Mouse (Mus musculus): ENCODE data around the gene Arl11.

Gene Arl11

DNA sequence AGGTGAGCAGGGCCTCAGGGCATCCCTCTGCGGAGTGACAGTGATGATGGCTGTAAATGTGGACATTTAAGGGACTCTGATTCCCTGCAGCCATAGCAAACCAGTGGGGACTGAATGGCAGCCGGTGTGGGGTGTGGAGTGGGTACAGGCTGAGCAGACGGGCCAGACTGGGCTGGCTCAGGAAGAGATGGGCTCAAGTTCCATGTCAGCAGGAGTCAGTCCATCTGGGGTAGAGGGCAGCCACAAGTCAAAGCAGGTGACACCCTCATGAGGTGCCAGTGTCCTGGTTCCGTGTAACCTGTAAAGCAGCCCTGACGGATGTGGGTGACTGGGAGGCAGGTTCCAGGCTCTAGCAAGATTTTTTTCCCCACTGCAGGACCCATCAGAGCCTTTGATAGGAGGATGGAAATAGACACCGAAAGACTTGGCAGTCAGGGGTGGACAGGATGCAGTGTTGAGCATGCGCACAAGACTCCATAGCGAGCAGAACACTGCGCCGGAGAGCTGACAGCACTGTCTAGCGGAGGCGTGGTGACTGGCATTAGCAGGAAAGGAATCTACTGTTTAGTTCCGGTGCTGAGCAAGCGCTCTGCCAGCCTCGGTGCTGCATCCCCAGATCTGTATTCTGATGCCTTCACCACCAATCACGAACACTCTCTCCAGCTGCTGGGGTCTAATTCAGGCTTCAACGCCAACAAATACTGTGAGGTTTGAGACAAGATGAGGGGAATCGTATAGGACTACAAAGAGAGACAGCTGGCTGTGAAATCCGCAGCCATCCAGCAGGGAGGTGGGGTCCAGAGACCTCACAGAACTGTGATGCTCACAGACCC, 18.3 kb downstream of the Arl11 start:
- DNase-seq (ENCODE audit: extremely low spot score, low spot score) = peak; percentile 48

DNA sequence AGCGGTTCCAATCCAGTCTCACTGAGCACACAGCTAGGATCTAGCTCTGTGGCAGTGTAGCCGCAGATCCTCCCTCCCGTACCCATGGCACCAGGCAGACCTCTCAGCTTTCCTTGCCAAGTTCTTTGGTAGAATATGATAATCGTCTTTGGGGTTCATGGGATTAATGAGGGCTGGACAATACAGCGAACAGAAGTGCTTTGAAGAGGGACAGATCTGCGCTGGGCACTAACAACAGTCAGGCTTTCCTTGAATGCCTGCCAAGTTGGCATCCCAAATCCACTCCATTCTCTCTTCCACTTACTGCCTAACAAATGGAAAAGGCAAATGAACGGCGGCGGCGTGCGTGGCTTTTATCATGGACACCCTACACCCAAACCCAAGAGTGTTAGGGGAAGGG, 21.0 kb downstream of the Arl11 start:
- no peak for DNase-seq (ENCODE audit: extremely low spot score, low spot score)

DNA sequence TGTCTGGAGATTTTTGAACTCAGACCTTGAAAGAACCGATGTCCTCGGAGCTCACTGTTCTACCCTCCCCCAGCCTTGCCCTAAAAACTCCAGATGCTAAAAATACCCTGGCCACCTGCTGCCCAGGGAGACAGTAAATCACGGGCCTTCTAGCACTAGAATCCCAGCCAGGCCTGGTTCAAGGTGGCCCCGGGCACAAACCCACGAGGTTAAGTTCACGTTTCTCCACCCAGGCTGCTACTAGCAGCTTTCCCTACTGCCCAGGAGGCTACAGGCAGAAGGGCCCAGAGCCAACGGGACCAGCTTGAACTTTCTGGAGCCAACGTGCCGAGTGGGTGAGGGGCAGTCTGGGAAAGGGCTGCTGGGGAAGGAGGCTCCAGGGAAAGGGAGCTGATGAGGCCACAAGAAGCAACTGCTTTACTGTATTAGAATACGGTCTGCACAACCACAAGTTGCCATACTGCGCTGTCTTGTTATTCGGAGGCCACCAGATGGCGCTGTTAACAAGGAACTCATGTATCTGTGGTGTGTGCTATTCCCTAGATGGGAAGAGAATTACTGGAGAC, 21.5 kb downstream of the Arl11 start:
- peak; percentile 78 for DNase-seq (ENCODE audit: extremely low spot score, low spot score)

DNA sequence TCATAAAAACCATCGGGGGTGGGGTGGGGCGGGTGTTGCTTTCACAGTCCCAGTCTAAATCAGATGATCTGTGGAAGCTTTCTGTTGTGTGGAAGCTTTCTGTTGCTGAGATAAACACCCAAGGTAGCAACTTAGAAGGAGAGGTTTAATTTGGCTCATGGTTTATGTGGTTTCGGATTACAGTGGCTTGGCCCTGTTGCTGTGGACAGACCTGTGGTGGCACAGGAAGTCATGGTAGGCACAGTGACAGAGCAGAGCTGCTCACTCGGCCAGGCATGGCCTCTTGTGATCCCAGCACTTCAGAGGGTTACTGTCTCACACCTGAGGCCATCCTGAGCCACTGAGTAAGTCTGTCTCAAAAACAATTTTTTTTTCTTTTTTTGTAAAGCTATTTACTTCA, 29.8 kb downstream of the Arl11 start:
- no peak for DNase-seq (ENCODE audit: extremely low spot score, low spot score)

DNA sequence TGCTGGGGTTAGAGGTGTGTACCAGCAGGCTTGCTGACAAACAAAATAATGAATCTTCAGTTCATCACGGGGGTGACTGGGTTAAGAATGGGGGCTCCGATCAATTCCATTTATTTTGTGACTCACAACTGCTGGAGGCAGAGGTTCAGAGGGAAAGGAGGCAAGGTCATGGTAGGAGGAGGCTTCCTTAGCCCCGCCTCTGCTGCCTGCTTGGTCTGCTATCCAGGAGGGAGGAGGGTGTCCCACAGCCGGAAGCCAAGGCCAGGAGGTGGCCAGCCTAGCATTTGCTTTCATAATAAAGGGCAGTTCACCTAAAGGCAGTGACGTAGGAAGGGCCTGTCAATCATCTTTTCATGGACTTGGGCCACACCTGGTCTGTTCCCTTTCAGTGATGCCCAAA, 35.0 kb downstream of the Arl11 start:
- DNase-seq (ENCODE audit: extremely low spot score, low spot score) = no peak

DNA sequence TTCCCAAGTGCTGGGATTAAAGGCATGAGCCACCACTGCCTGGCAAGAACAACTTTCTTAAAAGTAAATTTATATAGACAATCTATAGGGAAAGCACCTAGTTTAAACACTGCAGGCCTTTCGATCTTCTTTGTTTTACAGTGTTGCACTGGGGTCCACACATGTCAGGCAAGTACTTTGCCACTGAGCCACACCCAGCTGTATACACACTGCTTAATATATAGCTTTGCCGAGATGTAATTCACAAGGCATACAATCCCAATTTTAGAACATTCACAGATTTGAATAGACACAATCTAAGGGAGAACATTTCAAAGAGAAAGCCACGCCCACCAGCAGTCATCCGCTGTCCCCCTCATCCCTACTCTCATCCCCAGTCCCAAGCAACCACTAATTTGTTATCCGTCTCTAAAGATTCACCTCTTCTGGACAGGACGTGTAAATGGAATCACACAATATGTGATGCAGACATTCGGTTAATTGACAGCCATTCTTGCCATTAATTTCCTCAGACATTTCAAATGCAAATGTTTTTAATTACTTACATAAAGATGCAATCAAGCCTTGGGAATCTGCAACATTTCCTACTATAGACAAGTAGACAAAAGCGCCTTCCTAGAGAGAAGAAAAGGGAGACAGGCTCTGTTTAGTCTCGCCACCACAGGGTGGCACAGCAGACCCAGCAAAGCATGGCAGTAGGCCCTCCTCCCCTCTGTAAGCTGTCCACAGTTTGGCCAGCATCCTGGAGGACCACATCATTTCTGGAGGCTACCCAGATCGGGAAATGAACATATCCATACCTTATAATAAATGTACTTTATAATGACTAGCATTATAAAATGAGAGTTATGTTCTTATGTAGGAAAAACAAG, 37.5 kb downstream of the Arl11 start:
- DNase-seq (ENCODE audit: extremely low spot score, low spot score) = no peak

DNA sequence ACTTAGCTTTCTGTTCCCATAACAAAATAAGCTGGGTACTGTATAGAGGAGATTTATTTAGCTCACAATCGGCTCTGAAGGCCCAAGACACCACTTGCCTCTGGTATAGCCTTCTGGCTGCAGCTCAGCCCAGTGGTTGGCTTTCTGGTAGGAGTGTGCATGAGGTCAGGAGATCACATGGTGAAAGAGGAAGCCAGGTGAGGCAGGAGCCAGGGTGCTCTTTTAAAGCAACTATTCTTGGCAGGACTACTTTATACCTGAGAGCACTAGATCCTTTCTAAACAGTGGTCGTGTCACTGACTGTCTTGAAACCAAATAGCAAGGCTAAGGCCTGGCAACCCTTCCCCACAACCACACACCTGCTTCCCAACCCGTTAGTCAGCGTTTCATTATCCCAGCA, 40.3 kb downstream of the Arl11 start:
- no peak for DNase-seq (ENCODE audit: extremely low spot score, low spot score)

DNA sequence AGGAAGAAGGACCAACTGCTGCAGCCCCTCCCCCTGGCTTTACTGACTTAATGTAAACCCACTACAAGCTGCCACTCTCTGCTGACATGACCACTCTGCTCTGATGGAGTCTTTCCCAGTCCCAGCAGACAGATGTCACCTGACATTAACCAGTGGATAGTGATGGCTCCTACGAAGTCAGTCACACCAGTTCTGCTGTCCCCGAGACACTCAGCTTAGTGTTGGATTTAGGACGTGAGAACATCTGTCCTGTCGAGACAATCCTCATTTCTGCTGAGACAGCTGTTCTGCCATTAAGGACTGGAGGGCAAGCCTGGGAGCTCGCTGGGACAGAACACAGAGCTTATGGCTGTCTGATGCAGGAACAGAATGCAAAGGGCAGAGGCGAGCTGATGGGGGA, 41.3 kb downstream of the Arl11 start:
- DNase-seq (ENCODE audit: extremely low spot score, low spot score) = no peak

DNA sequence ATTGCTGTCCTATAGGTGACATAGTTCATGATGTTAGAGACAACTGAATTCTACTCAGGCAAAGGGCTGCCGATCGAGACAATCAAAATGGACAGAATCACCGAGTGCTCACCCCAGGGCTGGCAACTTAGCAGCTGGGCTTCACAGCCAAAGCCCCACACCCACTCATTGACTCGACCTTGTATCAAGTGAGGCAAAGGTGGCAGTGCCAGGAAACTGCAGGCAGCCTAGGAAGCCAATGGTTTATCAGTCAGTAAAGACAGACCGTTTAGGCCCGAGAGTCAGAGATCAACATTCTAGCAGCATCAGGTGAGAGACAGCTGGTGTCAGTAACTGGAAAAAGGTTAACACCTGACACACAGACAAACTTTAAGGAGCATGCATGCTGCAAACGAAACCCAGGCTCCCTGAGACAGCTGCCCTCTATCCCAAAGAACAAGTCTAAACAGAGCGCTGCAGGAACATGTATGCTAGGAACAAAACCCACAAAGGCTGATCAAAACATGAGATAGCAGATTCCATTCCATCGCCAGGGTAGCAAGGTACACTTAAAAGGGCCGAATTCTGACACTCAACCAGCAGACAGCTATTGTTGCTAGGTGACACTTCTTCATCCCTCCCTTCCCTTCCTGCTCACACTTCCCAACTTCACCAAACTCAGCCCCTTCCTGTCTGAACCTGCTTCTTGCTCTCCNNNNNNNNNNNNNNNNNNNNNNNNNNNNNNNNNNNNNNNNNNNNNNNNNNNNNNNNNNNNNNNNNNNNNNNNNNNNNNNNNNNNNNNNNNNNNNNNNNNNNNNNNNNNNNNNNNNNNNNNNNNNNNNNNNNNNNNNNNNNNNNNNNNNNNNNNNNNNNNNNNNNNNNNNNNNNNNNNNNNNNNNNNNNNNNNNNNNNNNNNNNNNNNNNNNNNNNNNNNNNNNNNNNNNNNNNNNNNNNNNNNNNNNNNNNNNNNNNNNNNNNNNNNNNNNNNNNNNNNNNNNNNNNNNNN, 45.0 kb downstream of the Arl11 start:
- DNase-seq (ENCODE audit: extremely low spot score, low spot score) = no peak

DNA sequence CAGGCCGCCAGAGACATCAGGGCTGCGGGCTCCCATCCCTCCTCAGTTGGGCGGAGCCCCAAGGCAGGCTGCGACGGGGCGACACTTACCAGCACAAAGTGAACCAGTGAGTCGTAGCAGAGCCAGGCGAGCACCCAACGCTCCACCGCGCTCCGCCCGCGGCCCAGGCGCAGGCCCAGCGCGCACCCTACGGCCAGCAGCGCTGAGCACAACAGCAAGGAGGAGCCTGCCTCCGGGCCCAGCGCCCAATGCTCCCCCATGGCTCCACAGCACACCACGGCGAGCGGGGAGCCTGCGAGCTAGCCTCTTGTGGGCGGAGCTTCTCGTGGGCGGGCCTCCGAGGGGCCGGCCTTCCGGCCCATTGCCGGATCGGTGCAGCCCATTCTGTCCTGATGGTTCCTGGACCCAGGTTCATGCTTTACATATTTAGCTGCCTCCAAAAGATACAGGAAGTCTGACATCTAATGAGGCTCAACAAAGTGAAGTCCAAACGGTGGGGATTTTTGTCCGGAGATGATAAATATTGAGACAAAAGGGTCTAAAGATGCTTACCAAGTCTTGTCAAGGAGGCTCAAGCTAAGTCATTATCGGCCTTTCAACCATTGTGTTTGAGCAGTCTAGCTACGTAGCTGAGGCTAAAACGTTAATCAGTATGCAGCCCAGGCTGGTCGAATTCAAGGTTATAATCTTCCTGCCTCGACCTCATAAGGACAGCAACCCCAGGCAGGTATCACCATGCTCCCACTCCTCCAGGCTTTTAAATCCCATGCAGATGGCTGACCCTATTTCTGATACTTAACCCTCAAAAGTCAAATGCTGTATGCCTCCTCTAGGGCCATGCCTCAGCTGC, 50.8 kb downstream of the Arl11 start, which contains the start of gene Ebpl:
Ebpl (minus strand) TSS at position 309 of the 850 bp plus-strand sequence.
- DNase-seq (ENCODE audit: extremely low spot score, low spot score) = peak; percentile 90

DNA sequence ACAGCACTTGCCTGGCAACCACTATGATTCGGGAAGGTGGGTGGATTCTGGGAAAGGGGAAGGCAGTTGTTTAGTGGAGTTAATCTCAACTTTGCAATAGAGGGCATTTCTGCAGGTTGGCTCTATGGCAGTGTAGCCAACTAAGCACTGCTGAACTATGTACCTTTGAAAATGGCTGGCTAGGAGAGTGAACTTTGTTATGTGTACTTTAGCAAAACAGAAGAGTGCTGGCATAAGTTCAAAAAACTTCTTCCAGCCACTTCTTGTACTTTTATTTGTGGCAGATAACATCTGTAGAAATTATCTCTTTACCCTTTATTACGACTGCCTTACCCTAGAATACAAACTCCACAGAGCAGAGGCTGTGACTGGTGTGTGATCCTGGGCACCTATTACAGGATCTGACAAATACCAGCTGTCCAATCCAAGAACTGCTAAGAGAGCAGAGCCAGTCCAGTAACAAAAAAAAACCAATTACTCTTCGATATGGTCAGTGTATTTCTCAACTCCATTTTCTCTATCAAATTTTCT, 51.5 kb downstream of the Arl11 start:
- no peak for DNase-seq (ENCODE audit: extremely low spot score, low spot score)

Measured in neural tube, embryonic 10.5 days (tissue).